Mouse (Mus musculus) embryonic facial prominence, embryonic 14.5 days (tissue): Measurements from ENCODE around the gene Tas2r107. TPM values are rescaled to one million over a fixed set of nuclear protein-coding genes. Genes with fewer than 3 reads are reported as not detected.
"Not testable (repeated sequence)": the region's sequence is repeated elsewhere in the genome, so short reads cannot be mapped to it uniquely, and the experiment has no call there.

ENCODE experiments used
- ATAC-seq: fragments of 200-750 bp; cut with Nextera tagmentation; 2 replicates; pipeline ENCODE4 v1.8.0; 2017; ENCODE audit warnings: low read depth, moderate number of reproducible peaks, moderate TSS enrichment
- DNase-seq: peaks from one replicate; pipeline ENCODE4 v3.0.0-alpha.2; 2015; ENCODE audit warnings: low spot score
- H3K27ac ChIP-seq: fragments of 300-500 bp; sonication (generic); replicated peaks from 2 replicates; pipeline ENCODE4 v1.5.1; 2014; ENCODE audit warnings: low read depth, mild to moderate bottlenecking, low read length, moderate library complexity
- H3K27me3 ChIP-seq: fragments of 300-500 bp; sonication (generic); replicated peaks from 2 replicates; pipeline ENCODE4 v1.6.1; 2014; ENCODE audit warnings: low read length; ENCODE audit not compliant: control insufficient read depth, insufficient read depth
- H3K36me3 ChIP-seq: fragments of 300-500 bp; sonication (generic); 2 replicates; pipeline ENCODE4 v1.6.1; 2014; ENCODE audit warnings: low read length, mixed read lengths; ENCODE audit not compliant: control insufficient read depth, insufficient read depth
- H3K4me1 ChIP-seq: fragments of 300-500 bp; sonication (generic); 2 replicates; pipeline ENCODE4 v1.6.1; 2014; ENCODE audit warnings: antibody characterized with exemption, low read length; ENCODE audit not compliant: control insufficient read depth, insufficient read depth
- H3K4me2 ChIP-seq: fragments of 300-500 bp; sonication (generic); 2 replicates; pipeline ENCODE4 v1.6.1; 2014; ENCODE audit warnings: low read depth, mild to moderate bottlenecking, low read length, moderate library complexity, mixed read lengths
- H3K4me3 ChIP-seq: fragments of 300-500 bp; sonication (generic); 2 replicates; pipeline ENCODE4 v1.5.1; 2014; ENCODE audit warnings: low read depth, mild to moderate bottlenecking, low read length
- H3K9ac ChIP-seq: fragments of 300-500 bp; sonication (generic); 2 replicates; pipeline ENCODE4 v1.6.1; 2014; ENCODE audit warnings: low read depth, mild to moderate bottlenecking, low read length, moderate library complexity, mixed read lengths
- H3K9me3 ChIP-seq: fragments of 300-500 bp; sonication (generic); 2 replicates; pipeline ENCODE4 v1.6.1; 2016; ENCODE audit warnings: low read length; ENCODE audit not compliant: control insufficient read depth
- WGBS: fragments of 180-500 bp; shearing (Covaris S2); extraction: QIAGEN DNeasy Blood & Tissue Kit; methylation state at CpG from one replicate; pipeline ENCODE4 v1.1.7; 2014; 5-methylcytosine and 5-hydroxymethylcytosine counted together
- polyA plus RNA-seq: library from polyadenylated mRNA; unstranded; fragments of >200 nt; fragmentation: Nextera tagmentation; extraction: Ambion mirVana; gene quantifications from 2 replicates; pipeline ENCODE4 v1.2.1, GENCODE M21; 2014

The Tas2r107 gene
- polyA plus RNA-seq: not detected in 2 replicates

GRCm38 (mm10) chr6:131660049-131660448 lies at the start of gene Tas2r107:
Tas2r107 (minus strand) TSS chr6:131660149.
- no peak within 1 kb of the TSS for H3K4me2 ChIP-seq
- no peak within 1 kb of the TSS for H3K9ac ChIP-seq
- ATAC-seq: no peak
- H3K4me3 ChIP-seq: no peak within 1 kb of the TSS
- no peaks in the 10 kb centered on the region for H3K27me3 ChIP-seq
- 0 out of 2 replicates have a peak, but pooled peaks cover 2% of the 10 kb centered on the region for H3K9me3 ChIP-seq
- H3K36me3 ChIP-seq: no peaks in the 10 kb centered on the region
- no peaks in the 10 kb centered on the region for H3K4me1 ChIP-seq
- no peak within 1 kb of the TSS for H3K27ac ChIP-seq
- no peak for DNase-seq

GRCm38 (mm10) chr6:131689963-131690362 lies 30.0 kb upstream of the Tas2r107 start, which contains the start of gene Tas2r114:
Tas2r114 (minus strand) TSS chr6:131690063.
- ATAC-seq (no peak), DNase-seq (no peak)
- no peaks in the 10 kb centered on the region for H3K36me3 ChIP-seq
- peaks cover 12% of the 10 kb centered on the region; the same call in 1 of the 2 replicates for H3K9me3 ChIP-seq
- no peak within 1 kb of the TSS for H3K4me2 ChIP-seq
- H3K27ac ChIP-seq: no peak within 1 kb of the TSS
- H3K9ac ChIP-seq: no peak within 1 kb of the TSS
- H3K27me3 ChIP-seq: no peaks in the 10 kb centered on the region
- no peak within 1 kb of the TSS for H3K4me3 ChIP-seq
- H3K4me1 ChIP-seq: no peaks in the 10 kb centered on the region

GRCm38 (mm10) chr6:131687395-131687794 lies 27.4 kb upstream of the Tas2r107 start, which contains the start of gene Tas2r105:
Tas2r105 (minus strand) TSS chr6:131687495.
- Histone ChIP-seq H3K36me3 (no peaks in the 10 kb centered on the region), H3K4me3 (no peak within 1 kb of the TSS), H3K4me2 (no peak within 1 kb of the TSS), H3K4me1 (no peaks in the 10 kb centered on the region), H3K9ac (no peak within 1 kb of the TSS), H3K27me3 (no peaks in the 10 kb centered on the region), H3K9me3 (peaks cover 12% of the 10 kb centered on the region; the same call in 1 of the 2 replicates), H3K27ac (no peak within 1 kb of the TSS)
- ATAC-seq (no peak), DNase-seq (no peak)
- WGBS: 64% methylated on average over 1 of the region's 1 CpGs

- Histone ChIP-seq H3K27me3 (no peaks in the 10 kb centered on the region), H3K27ac (no peak within 1 kb of the TSS), H3K4me3 (no peak within 1 kb of the TSS), H3K4me2 (no peak within 1 kb of the TSS), H3K4me1 (no peaks in the 10 kb centered on the region), H3K9me3 (peaks cover 6% of the 10 kb centered on the region; the same call in 1 of the 2 replicates), H3K9ac (no peak within 1 kb of the TSS), H3K36me3 (no peaks in the 10 kb centered on the region)
- DNase-seq (no peak), ATAC-seq (no peak)
- 88% methylated on average over 1 of the region's 1 CpGs for WGBS
Observed at GRCm38 (mm10) chr6:131685644-131686043, 25.7 kb upstream of the Tas2r107 start, which contains the start of gene Tas2r104. Tas2r104 (minus strand) TSS chr6:131685744.

GRCm38 (mm10) chr6:131678786-131679185 lies 18.8 kb upstream of the Tas2r107 start, which contains the start of gene Tas2r106:
Tas2r106 (minus strand) TSS chr6:131678886.
- ATAC-seq: no peak
- no peak within 1 kb of the TSS for H3K4me3 ChIP-seq
- no peaks in the 10 kb centered on the region for H3K27me3 ChIP-seq
- no peak within 1 kb of the TSS for H3K4me2 ChIP-seq
- no peak for DNase-seq
- H3K4me1 ChIP-seq: no peaks in the 10 kb centered on the region
- peaks cover 20% of the 10 kb centered on the region; the same call in 1 of the 2 replicates for H3K9me3 ChIP-seq
- H3K9ac ChIP-seq: no peak within 1 kb of the TSS
- WGBS: 74% methylated on average over 3 of the region's 3 CpGs
- no peaks in the 10 kb centered on the region for H3K36me3 ChIP-seq
- no peak within 1 kb of the TSS for H3K27ac ChIP-seq

- no peak within 1 kb of the TSS for H3K4me2 ChIP-seq
- H3K4me3 ChIP-seq: no peak within 1 kb of the TSS
- H3K4me1 ChIP-seq: no peaks in the 10 kb centered on the region
- ATAC-seq: no peak
- 74% methylated on average over 3 of the region's 3 CpGs for WGBS
- no peak within 1 kb of the TSS for H3K9ac ChIP-seq
- no peaks in the 10 kb centered on the region for H3K36me3 ChIP-seq
- no peak within 1 kb of the TSS for H3K27ac ChIP-seq
- H3K9me3 ChIP-seq: 0 out of 2 replicates have a peak, but pooled peaks cover 4% of the 10 kb centered on the region
- no peak for DNase-seq
- no peaks in the 10 kb centered on the region for H3K27me3 ChIP-seq
Observed at GRCm38 (mm10) chr6:131630812-131631211, 29.1 kb downstream of the Tas2r107 start, which contains the start of gene Tas2r130. Tas2r130 (minus strand) TSS chr6:131630912.

- WGBS: 88% methylated on average over 1 of the region's 1 CpGs
- not testable (repeated sequence) for H3K4me1 ChIP-seq, H3K36me3 ChIP-seq, H3K4me2 ChIP-seq, H3K27ac ChIP-seq, H3K27me3 ChIP-seq, H3K9ac ChIP-seq, H3K4me3 ChIP-seq, H3K9me3 ChIP-seq, ATAC-seq, DNase-seq
Observed at GRCm38 (mm10) chr6:131609956-131610355, 50.0 kb downstream of the Tas2r107 start.
